Mouse (Mus musculus) heart, postnatal 0 days (tissue): Measurements from ENCODE around the gene 1700001K19Rik.

Experiments
- CTCF ChIP-seq: IDR thresholded peaks from 2 replicates; pipeline ENCODE4 v1.5.1; 2016; ENCODE audit warnings: antibody characterized with exemption, control low read depth, low read depth
- EP300 ChIP-seq: IDR thresholded peaks from 2 replicates; pipeline ENCODE4 v1.6.1; 2016; ENCODE audit warnings: antibody characterized with exemption, low read depth

- TF ChIP-seq EP300 (no peak), CTCF (no peak)
These were observed 28.9 kb upstream of the 1700001K19Rik start for GRCm38 (mm10) chr12:110711270-110711669.
